Mouse (Mus musculus) left cerebral cortex, postnatal 14 days (tissue): ENCODE results near the gene Frem1. TPM values are rescaled to one million over a fixed set of nuclear protein-coding genes. Genes with fewer than 3 reads are reported as not detected.
A peak's percentile ranks its signal among the peaks of the same experiment; 100 is the strongest.

Experiments used
- DNase-seq, 2 experiments: peaks; one replicate each; pipeline ENCODE4 v3.0.0; 2021 to 2022; ENCODE audit warnings: low spot score in 2 of 2, mixed read lengths in 1 of 2
- intact Hi-C: fragments of 180-260 bp; cut with DNase I; formaldehyde crosslinking; loops from one replicate; pipeline ENCODE4 v1.15.1; 2025
- total RNA-seq, 2 experiments: library from RNA; stranded (reverse); gene quantifications; 2 replicates each; pipeline ENCODE4 v1.2.3; 2021

Frem1 gene
- total RNA-seq, 2 experiments from 2014 or later = 2.3 to 2.4 TPM

DNA sequence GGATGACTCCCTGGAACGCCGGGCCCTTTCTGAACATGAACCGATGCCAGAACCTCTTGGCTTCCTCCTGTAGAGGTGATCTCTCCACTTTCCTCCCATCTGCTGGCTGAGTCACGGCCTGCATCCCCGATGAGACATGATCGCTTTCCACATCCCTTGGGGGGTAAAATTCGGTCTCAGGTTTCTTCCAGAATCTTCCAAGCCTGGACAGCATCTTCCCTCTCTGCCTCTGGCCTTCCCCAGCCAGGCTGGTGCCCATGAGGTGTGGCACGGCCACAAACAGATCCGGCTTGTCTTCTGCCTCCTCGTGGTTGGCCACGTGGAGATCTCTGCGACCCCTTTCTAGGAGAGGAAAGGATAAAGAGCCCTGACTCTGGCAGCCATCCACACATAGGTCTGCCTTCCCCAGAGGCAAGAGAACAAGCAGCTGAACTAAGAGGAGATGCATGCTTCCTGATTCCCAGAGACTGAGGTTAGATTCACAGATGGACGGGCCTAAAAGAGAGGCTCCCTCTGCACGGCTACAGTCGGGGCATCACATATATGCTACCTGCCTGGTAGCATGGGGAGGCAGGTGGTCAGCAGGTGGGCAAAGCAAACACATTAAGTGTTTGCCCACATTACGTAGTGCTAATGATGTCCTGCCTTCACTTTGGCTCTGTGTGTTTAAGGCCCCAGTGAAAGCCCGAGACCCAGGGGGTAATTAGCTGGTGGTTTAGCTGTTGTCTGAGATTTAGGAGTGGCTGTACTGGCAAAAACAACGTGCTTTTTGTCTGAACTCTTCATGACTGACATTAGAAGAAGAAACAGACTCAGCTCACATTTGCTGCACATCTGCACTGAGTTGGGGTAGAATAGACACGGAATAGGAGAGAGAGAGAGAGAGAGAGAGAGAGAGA is 167.3 kb downstream of the Frem1 start, which contains the start of gene Cer1:
TSS of gene Cer1 (minus strand) at position 513 of the 899 bp plus-strand sequence.
- no peak for DNase-seq

DNA sequence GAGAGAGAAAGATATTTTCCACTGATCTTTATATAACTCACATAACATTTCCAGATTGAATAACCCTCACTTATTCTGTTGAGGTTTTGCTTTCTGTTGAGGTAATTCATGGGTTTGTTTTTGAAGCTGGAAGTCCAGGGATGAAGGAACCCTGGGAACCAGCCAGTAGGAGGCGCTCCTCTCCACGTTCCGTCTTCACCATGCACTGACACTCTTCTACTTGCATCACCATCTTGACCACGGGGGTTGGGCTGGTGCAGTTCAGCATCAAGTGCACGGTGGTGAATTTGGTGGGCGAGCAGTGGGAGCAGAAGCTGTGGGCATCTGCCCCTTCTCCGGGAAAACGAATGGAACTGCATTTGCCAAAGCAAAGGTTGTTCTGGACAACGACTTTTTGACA is 169.6 kb downstream of the Frem1 start:
- DNase-seq = no peak
- intact Hi-C loops = no loop called here

More for the DNA sequence above, 167.3 kb downstream of the Frem1 start, which contains the start of gene Cer1:
- intact Hi-C loops = no loop called here

DNA sequence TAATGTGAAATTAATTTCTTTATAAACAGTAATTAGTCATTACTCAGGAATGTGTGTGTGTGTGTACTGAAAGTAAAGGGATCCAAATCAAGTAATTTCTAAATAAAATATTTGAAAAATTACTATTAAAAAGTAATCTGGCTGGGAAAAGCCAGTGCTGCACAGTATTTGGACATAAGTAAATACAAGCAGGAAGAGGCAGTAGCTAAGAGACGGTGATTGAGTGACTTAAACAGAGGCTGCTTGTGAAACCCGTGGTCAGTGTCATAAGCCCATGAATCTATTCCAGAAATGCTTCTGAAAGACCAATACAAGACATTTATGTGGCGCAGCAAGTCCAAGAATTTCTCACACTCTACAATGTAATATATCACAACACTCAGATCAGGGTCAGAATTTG is 170.8 kb downstream of the Frem1 start:
- DNase-seq = no peak
- intact Hi-C loops = no loop called here

DNA sequence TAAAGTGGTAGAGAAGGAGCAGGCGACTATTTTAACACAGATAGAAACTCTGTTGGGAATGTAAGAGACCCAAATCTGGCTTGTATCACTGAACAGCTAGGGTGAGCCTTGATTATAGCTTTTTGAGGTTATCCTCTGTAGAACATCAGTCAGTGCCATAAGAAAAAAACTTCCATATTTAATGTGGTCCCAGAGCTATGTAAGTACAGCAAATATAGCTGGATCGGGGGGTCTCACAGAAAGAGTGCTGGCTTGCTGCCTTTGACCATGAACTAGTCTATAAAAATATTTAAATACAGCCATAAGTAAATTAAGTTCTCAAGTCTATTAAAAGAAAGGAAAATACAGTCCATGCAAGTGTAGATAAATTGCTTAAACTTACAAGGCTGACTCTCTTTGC is 171.9 kb downstream of the Frem1 start:
- intact Hi-C loops = no loop called here
- DNase-seq = no peak

GRCm38 (mm10) chr4:82879152-82879551 is 173.0 kb downstream of the Frem1 start:
- DNase-seq = peak in 1 of 2 experiments; percentile 25
- intact Hi-C loops = no loop called here

DNA sequence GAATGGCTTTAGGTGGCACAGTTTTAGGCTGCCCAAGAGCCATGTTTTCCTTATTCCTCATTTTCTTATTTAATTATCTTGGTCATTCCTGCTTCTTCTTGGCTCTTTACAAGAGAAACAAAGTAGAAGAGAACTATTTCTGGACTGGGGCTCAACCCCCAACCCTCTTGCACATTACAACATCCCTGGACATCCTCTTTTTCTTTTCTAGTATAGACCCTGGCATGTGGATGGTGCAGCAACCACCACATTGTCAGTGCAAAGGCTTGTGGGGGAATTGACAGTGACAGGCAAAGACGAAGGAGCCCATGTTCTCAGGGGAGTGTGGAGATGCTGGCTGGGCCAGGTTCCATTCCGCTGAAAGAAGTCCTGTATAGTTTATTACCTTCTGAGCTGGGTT is 175.5 kb downstream of the Frem1 start:
- no peak for DNase-seq
- intact Hi-C loops = no loop called here

GRCm38 (mm10) chr4:82875532-82875931 is 176.6 kb downstream of the Frem1 start:
- no peak for DNase-seq
- intact Hi-C loops = no loop called here

DNA sequence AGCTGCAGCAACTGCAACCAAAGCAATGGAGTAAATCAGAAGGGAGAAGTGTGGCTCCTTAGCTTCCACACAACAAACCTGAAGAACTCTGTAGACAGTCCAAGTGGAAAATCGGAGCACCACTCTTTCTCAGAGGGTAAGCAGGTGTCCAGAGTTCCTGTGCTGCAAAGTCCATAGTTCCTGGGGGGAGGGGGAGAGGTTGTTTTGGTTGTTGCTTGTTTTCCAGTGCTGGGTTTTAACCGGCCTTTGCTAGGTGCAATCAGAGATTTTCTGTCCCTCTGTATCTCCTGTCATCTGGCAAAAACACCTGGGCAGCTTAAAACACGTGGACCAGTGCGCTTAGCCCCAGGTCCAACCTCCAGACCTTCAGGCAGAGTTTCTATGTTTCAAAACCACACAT is 177.3 kb downstream of the Frem1 start:
- no peak for DNase-seq
- intact Hi-C loops = no loop called here

DNA sequence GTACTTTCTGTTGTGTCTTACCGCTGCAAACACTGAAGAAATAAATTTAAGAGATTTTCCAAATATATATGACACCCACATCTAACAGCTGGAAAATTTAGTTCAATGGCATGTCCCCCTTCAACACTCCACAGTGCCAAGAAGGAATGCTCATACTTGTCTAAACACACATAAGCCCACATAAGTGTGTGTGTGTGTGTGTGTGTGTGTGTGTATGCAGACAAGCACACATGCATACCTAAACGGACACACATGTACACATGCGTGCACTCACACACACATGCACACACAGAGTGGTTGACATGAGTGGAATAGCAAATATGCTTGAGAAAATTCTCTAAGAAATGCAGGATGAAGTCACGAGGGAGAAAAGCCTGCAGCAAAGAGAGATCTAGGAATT is 179.6 kb downstream of the Frem1 start:
- no peak for DNase-seq
- intact Hi-C loops = no loop called here

- intact Hi-C loops = no loop called here
- no peak for DNase-seq
These were observed 180.0 kb downstream of the Frem1 start for GRCm38 (mm10) chr4:82872121-82872520.

- DNase-seq = no peak
- intact Hi-C loops = no loop called here
These were observed 181.2 kb downstream of the Frem1 start for GRCm38 (mm10) chr4:82870931-82871330.

DNA sequence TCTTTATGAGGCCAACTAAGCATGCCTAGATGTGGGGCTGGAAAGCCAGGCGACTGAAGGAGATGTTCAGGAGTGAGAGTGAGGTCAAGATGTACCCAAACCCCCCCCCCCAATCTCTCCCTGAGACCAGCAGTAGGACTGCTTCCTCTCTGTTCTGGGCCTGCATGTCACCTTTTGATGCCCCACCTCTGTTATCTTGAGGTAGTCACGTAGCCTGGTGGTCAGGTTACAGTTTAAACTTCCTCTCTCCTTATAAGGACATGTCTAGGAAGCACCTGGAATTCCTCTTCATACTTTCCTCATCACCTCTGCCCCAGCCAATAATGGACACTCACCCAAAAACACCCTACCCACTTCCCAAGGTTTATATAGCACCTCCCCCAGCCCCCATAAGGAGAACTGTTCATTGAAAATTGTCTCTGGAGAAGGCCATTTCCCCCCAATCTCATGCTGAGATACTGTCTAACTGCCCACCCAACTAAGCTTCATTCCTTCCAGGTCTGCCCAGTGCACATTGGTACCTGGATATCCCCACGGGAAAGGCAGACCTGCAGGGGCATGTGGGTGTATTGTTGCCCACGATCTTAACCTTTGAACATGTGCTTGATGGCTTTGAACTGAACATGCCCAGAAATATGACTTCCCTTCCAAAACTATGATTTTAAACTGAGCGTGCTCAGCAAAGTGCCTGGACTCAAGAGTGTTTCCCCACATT is 184.3 kb downstream of the Frem1 start:
- intact Hi-C loops = no loop called here
- no peak for DNase-seq

GRCm38 (mm10) chr4:82867111-82867510 is 185.0 kb downstream of the Frem1 start:
- intact Hi-C loops = no loop called here
- DNase-seq = no peak

- intact Hi-C loops = no loop called here
- DNase-seq = no peak
These were observed 187.0 kb downstream of the Frem1 start for GRCm38 (mm10) chr4:82864974-82865699.

DNA sequence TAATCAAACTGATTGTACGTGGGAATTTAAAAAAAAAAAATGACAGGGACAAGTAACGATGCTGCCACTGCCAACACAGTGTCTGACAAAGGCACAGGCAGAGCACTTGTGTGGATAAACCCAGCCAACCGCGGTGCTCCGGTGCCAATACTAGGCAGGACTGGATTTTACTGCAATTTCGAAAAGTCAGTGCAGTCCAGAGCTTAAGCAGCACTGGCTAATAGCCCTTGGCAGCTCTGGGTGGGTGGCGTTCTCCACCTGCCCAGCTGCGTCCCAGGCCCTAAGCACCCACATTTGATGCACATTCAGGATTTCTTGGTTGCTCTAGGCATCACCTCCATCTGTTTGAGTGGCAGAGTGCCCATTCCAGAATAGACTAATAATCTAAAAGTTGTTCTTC is 188.8 kb downstream of the Frem1 start:
- intact Hi-C loops = no loop called here
- DNase-seq = no peak

GRCm38 (mm10) chr4:82861451-82861850 is 190.7 kb downstream of the Frem1 start:
- intact Hi-C loops = no loop called here
- DNase-seq = no peak

DNA sequence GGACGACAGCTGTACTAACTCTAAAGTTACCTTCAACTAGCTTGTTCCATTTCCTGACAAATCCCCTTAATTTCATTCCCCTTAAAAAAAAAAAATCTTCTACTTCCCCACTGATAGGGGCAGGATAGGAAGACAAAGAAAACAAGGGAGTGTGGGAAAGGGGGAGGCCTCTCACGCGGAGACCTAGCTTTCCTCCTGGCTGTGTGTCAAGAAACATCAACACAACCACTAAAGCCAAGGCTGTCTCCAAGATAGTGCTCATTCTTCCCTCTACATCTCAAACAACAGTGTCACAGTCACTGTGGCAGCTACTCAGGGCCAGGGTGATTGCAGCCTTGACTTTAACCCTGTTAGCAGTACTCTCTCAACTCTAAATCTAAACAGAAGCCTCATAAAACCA is 191.6 kb downstream of the Frem1 start:
- intact Hi-C loops = no loop called here
- no peak for DNase-seq

GRCm38 (mm10) chr4:82859131-82860125 is 192.7 kb downstream of the Frem1 start, which contains the start of gene Zdhhc21:
Gene Zdhhc21 (minus strand): TSS chr4:82859958.
- DNase-seq = peak; percentile 64 to 78
- intact Hi-C loops = loop anchor here (5.0 kb wide), 1 partner anchor 73 kb away; no protein-coding TSS in a partner anchor
